Comparison of ENCODE assay signal across 16 mouse cellular contexts in genomic region chr6:127751499-127751898, GRCm38 (mm10). TPM values are rescaled to one million over a fixed set of nuclear protein-coding genes. Genes with fewer than 3 reads are reported as not detected.
"Had no signal": no experiment of that assay in that cellular context is flagged by ENCODE, and none has a peak within 500 bp of the region (broad histone marks: within the 10 kb centered on the region; RNA-seq: fewer than 3 reads in every experiment).

No protein-coding gene starts in this region.

- H3K36me3 ChIP-seq: kidney, embryonic 15.5 days; limb, embryonic 10.5 days; liver, embryonic 15.5 days; midbrain, embryonic 12.5 days had no signal

- DNase-seq: kidney, adult 2 months; kidney, postnatal 14 days; lung, adult 2 months; lung, postnatal 36 days; retina, postnatal 1 day; right cerebral cortex, postnatal 4 days; spleen, adult 18-20 months; thymus, adult 18-20 months; thymus, postnatal 25 days had no signal

- H3K9me3 ChIP-seq: kidney, embryonic 15.5 days; limb, embryonic 10.5 days; liver, embryonic 15.5 days; midbrain, embryonic 12.5 days had no signal

- H3K27ac ChIP-seq: kidney, embryonic 15.5 days; limb, embryonic 10.5 days; liver, embryonic 15.5 days; midbrain, embryonic 12.5 days had no signal

- H3K27me3 ChIP-seq: kidney, embryonic 15.5 days; liver, embryonic 15.5 days had no signal

- H3K4me1 ChIP-seq: liver, embryonic 15.5 days had no signal

- H3K9ac ChIP-seq: kidney, embryonic 15.5 days; liver, embryonic 15.5 days; midbrain, embryonic 12.5 days had no signal

- ATAC-seq: lung, postnatal 0 days had no signal

- H3K4me2 ChIP-seq: kidney, embryonic 15.5 days; liver, embryonic 11.5 days; liver, embryonic 15.5 days; midbrain, embryonic 12.5 days had no signal

- H3K4me3 ChIP-seq: kidney, embryonic 15.5 days; limb, embryonic 10.5 days; liver, embryonic 15.5 days; midbrain, embryonic 12.5 days had no signal

RNA-seq across cellular contexts. Expression of gene Prmt8, which starts 17.8 kb away (rescaled TPM):
- total RNA-seq: megakaryocyte progenitor cell, adult 5-6 weeks had no signal
- polyA plus RNA-seq: kidney, adult 2 months; limb, embryonic 10.5 days; liver, embryonic 15.5 days had no signal
